Mouse (Mus musculus): ENCODE results near the gene Gm20777.
"Not testable (repeated sequence)": the region's sequence is repeated elsewhere in the genome, so short reads cannot be mapped to it uniquely, and the experiment has no call there.

GRCm38 (mm10) chrY:10709551-10709950 lies 42.7 kb downstream of the Gm20777 start:
- not testable (repeated sequence) for TF ChIP-seq CTCF, EP300 (IDR thresholded peaks at IDR 0.05)

Data from lung, postnatal 0 days (tissue).